9 mouse cellular contexts compared by ENCODE assay signal in genomic region chr4:52985216-52985615, GRCm38 (mm10). TPM values are rescaled to one million over a fixed set of nuclear protein-coding genes. Genes with fewer than 3 reads are reported as not detected.
DNase-seq lines count a peak whose midpoint lies in the region; TF ChIP-seq lines count a peak whose summit lies in the region.
"Had no signal": no experiment of that assay in that cellular context is flagged by ENCODE, and none has a peak within 500 bp of the region (broad histone marks: within the 10 kb centered on the region; RNA-seq: fewer than 3 reads in every experiment).

No protein-coding gene starts in this region.

- peak; percentile 16 for DNase-seq in left cerebral cortex, adult 11 months (ENCODE audit: low spot score)
- no peak for DNase-seq in left cerebral cortex, postnatal 4 days
- peak; percentile 67 for DNase-seq in brain, embryonic 14.5 days (ENCODE audit: low read depth)
- DNase-seq in layer of hippocampus, adult 9-11 months: peak; percentile 11
- no peak for DNase-seq in spleen, postnatal 10 days (ENCODE audit: low spot score in 2 of 2)
- DNase-seq in spleen, postnatal 36 days (ENCODE audit: low spot score in 2 of 2): no peak
- DNase-seq: cerebellum, adult 18-20 months had no signal

- intact Hi-C loops in left cerebral cortex, postnatal 4 days (cut with DNase I): loop anchor here (10.0 kb wide), 1 partner anchor 170 kb away; the partner anchor contains the start of gene Olfr275

- peaks cover 11% of the 10 kb centered on the region for H3K4me1 ChIP-seq in E14TG2a.4 (replicated peaks; ENCODE audit: low read depth, low read length)

- TF ChIP-seq CTCF in E14TG2a.4 (conservative IDR thresholded peaks at IDR 0.05; ENCODE audit: low read length): peak; percentile 10; the same call in 1 of the 2 replicates
- TF ChIP-seq CTCF in brain, embryonic 14.5 days (IDR thresholded peaks at IDR 0.05; ENCODE audit: borderline replicate concordance, extremely low read depth, insufficient read depth, insufficient read length): peak; percentile 34; the same call in 1 of the 2 replicates

- H3K4me3 ChIP-seq in E14TG2a.4 (replicated peaks; ENCODE audit: low read length): no peak overlapping the region

- no peaks in the 10 kb centered on the region for H3K9me3 ChIP-seq in E14TG2a.4 (ENCODE audit: low read length)

- no peak for TF ChIP-seq POLR2A in brain, embryonic 14.5 days (IDR thresholded peaks at IDR 0.05; ENCODE audit: borderline replicate concordance, extremely low read depth, insufficient read depth, insufficient read length, poor library complexity, severe bottlenecking)

- no peaks in the 10 kb centered on the region; the same call in 1 of the 2 replicates for H3K27me3 ChIP-seq in E14TG2a.4 (ENCODE audit: insufficient read depth, low read length)

- no peaks in the 10 kb centered on the region for H3K36me3 ChIP-seq in E14TG2a.4 (ENCODE audit: insufficient read depth, low read length)

RNA-seq across cellular contexts. Expression of gene Nipsnap3a, which starts 3.9 kb away (rescaled TPM):
- total RNA-seq in left cerebral cortex, postnatal 4 days (2021): not detected
- polyA plus RNA-seq in brain, embryonic 14.5 days (2012; rRNA removed): not detected in 2 replicates
- polyA plus RNA-seq: neural tube, embryonic 11.5 days had no signal

RNA-seq across cellular contexts. Expression of gene Olfr270, which starts 20.9 kb away (rescaled TPM):
- total RNA-seq in left cerebral cortex, postnatal 4 days (2021): not detected
- polyA plus RNA-seq in brain, embryonic 14.5 days (2012; rRNA removed): not detected in 2 replicates
- polyA plus RNA-seq: neural tube, embryonic 11.5 days had no signal

RNA-seq across cellular contexts. Expression of gene Nipsnap3b, which starts 26.5 kb away (rescaled TPM):
- total RNA-seq in left cerebral cortex, postnatal 4 days (2021): 10 to 100 TPM; 50.5 to 50.6 TPM
- polyA plus RNA-seq in brain, embryonic 14.5 days (2012; rRNA removed): 76.3 and 76.9 TPM in 2 replicates

Comparison
In these comparisons a context has a peak if more than half of its experiments do, and no peak if none do; other contexts are left out.
1. DNase-seq: peak in left cerebral cortex, adult 11 months (single experiment), brain, embryonic 14.5 days (single experiment) and layer of hippocampus, adult 9-11 months (single experiment); none in left cerebral cortex, postnatal 4 days (single experiment), spleen, postnatal 10 days (0 of 2) and spleen, postnatal 36 days (0 of 2).